Mouse (Mus musculus): ENCODE measurements around the gene Dpp8. TPM values are rescaled to one million over a fixed set of nuclear protein-coding genes. Genes with fewer than 3 reads are reported as not detected.

The Dpp8 gene
- polyA plus RNA-seq, 1 experiment from 2014 or later, result 32.5 TPM

- H3K9me3 ChIP-seq, result no peaks in the 10 kb centered on the region
- no peaks in the 10 kb centered on the region for H3K27me3 ChIP-seq (replicated peaks)
- no peak for ATAC-seq (ENCODE audit: insufficient read depth, low FRiP score, low read depth)
- 56% methylated on average over 7 of the region's 7 CpGs for WGBS
- H3K27ac ChIP-seq, result no peak overlapping the region
- H3K36me3 ChIP-seq, result no peaks in the 10 kb centered on the region
- no peak overlapping the region for H3K9ac ChIP-seq
- H3K4me2 ChIP-seq, result no peak overlapping the region
- no peak overlapping the region for H3K4me3 ChIP-seq (replicated peaks)
- no peaks in the 10 kb centered on the region; the same call in 1 of the 2 replicates for H3K4me1 ChIP-seq
Measured at GRCm38 (mm10) chr9:65015461-65016222, 16.6 kb upstream of the Dpp8 start.

- 83% methylated on average over 4 of the region's 4 CpGs for WGBS
- no peaks in the 10 kb centered on the region; the same call in 1 of the 2 replicates for H3K4me1 ChIP-seq
- H3K9me3 ChIP-seq, result no peaks in the 10 kb centered on the region
- no peaks in the 10 kb centered on the region for H3K36me3 ChIP-seq
- no peak overlapping the region for H3K9ac ChIP-seq
- no peak overlapping the region for H3K4me2 ChIP-seq
- no peak for ATAC-seq (ENCODE audit: insufficient read depth, low FRiP score, low read depth)
- no peak overlapping the region for H3K27ac ChIP-seq
- H3K4me3 ChIP-seq (replicated peaks), result no peak overlapping the region
- H3K27me3 ChIP-seq (replicated peaks), result no peaks in the 10 kb centered on the region
Measured at GRCm38 (mm10) chr9:65016241-65016977, 15.8 kb upstream of the Dpp8 start.

- no peak overlapping the region for H3K27ac ChIP-seq
- no peak overlapping the region for H3K9ac ChIP-seq
- ATAC-seq (ENCODE audit: insufficient read depth, low FRiP score, low read depth), result no peak
- H3K36me3 ChIP-seq, result no peaks in the 10 kb centered on the region
- 77% methylated on average over 16 of the region's 16 CpGs for WGBS
- no peaks in the 10 kb centered on the region for H3K9me3 ChIP-seq
- no peak overlapping the region for H3K4me3 ChIP-seq (replicated peaks)
- no peak overlapping the region for H3K4me2 ChIP-seq
- H3K4me1 ChIP-seq, result peaks cover 3% of the 10 kb centered on the region
- no peaks in the 10 kb centered on the region for H3K27me3 ChIP-seq (replicated peaks)
Measured at GRCm38 (mm10) chr9:65016978-65017827, 15.0 kb upstream of the Dpp8 start.

GRCm38 (mm10) chr9:65017896-65018295, 14.3 kb upstream of the Dpp8 start:
- 84% methylated on average over 4 of the region's 4 CpGs for WGBS
- no peak overlapping the region for H3K9ac ChIP-seq
- H3K4me1 ChIP-seq, result peaks cover 4% of the 10 kb centered on the region
- H3K4me2 ChIP-seq, result no peak overlapping the region
- H3K4me3 ChIP-seq (replicated peaks), result no peak overlapping the region
- no peak overlapping the region for H3K27ac ChIP-seq
- no peaks in the 10 kb centered on the region for H3K27me3 ChIP-seq (replicated peaks)
- no peak for ATAC-seq (ENCODE audit: insufficient read depth, low FRiP score, low read depth)
- H3K36me3 ChIP-seq, result no peaks in the 10 kb centered on the region
- no peaks in the 10 kb centered on the region for H3K9me3 ChIP-seq

GRCm38 (mm10) chr9:65018588-65019121, 13.6 kb upstream of the Dpp8 start:
- no peak overlapping the region for H3K9ac ChIP-seq
- no peak overlapping the region for H3K27ac ChIP-seq
- WGBS, result 68% methylated on average over 3 of the region's 3 CpGs
- no peaks in the 10 kb centered on the region for H3K27me3 ChIP-seq (replicated peaks)
- H3K9me3 ChIP-seq, result no peaks in the 10 kb centered on the region
- H3K4me2 ChIP-seq, result no peak overlapping the region
- no peaks in the 10 kb centered on the region for H3K36me3 ChIP-seq
- no peak for ATAC-seq (ENCODE audit: insufficient read depth, low FRiP score, low read depth)
- H3K4me1 ChIP-seq, result peaks cover 4% of the 10 kb centered on the region
- H3K4me3 ChIP-seq (replicated peaks), result no peak overlapping the region

GRCm38 (mm10) chr9:65019146-65019545, 13.1 kb upstream of the Dpp8 start:
- Histone ChIP-seq H3K36me3 (no peaks in the 10 kb centered on the region), H3K4me2 (no peak overlapping the region)
- 24% methylated on average over 3 of the region's 3 CpGs for WGBS

GRCm38 (mm10) chr9:65020128-65020527, 12.1 kb upstream of the Dpp8 start:
- Histone ChIP-seq H3K36me3 (no peaks in the 10 kb centered on the region), H3K27me3 (replicated peaks) (no peaks in the 10 kb centered on the region), H3K27ac (no peak overlapping the region), H3K4me2 (peak overlapping the region; percentile 85), H3K4me1 (peaks cover 4% of the 10 kb centered on the region), H3K4me3 (replicated peaks) (no peak overlapping the region), H3K9ac (no peak overlapping the region), H3K9me3 (no peaks in the 10 kb centered on the region)
- ATAC-seq (ENCODE audit: insufficient read depth, low FRiP score, low read depth), result no peak
- 57% methylated on average over 4 of the region's 4 CpGs for WGBS

More at GRCm38 (mm10) chr9:65019146-65019545, 13.1 kb upstream of the Dpp8 start:
- peaks cover 4% of the 10 kb centered on the region for H3K4me1 ChIP-seq
- no peak overlapping the region for H3K27ac ChIP-seq
- no peak for ATAC-seq (ENCODE audit: insufficient read depth, low FRiP score, low read depth)
- H3K4me3 ChIP-seq (replicated peaks), result no peak overlapping the region
- H3K9me3 ChIP-seq, result no peaks in the 10 kb centered on the region
- H3K9ac ChIP-seq, result no peak overlapping the region
- no peaks in the 10 kb centered on the region for H3K27me3 ChIP-seq (replicated peaks)

GRCm38 (mm10) chr9:65020991-65021886, 11.0 kb upstream of the Dpp8 start, which contains the start of gene Hacd3:
Gene Hacd3 (minus strand): TSS chr9:65021693.
- no peaks in the 10 kb centered on the region for H3K9me3 ChIP-seq

GRCm38 (mm10) chr9:65021887-65022579, 10.2 kb upstream of the Dpp8 start:
- no peaks in the 10 kb centered on the region for H3K36me3 ChIP-seq
- ATAC-seq (ENCODE audit: insufficient read depth, low FRiP score, low read depth), result peak; percentile 15; the same call in 1 of the 2 replicates

More at GRCm38 (mm10) chr9:65020991-65021886, 11.0 kb upstream of the Dpp8 start, which contains the start of gene Hacd3:
- Histone ChIP-seq H3K9ac (peak within 1 kb of the TSS; percentile 85), H3K4me1 (peaks cover 4% of the 10 kb centered on the region), H3K27ac (peak within 1 kb of the TSS; percentile 82), H3K4me3 (replicated peaks) (peak within 1 kb of the TSS; percentile 91), H3K36me3 (no peaks in the 10 kb centered on the region), H3K4me2 (peak within 1 kb of the TSS; percentile 85), H3K27me3 (replicated peaks) (no peaks in the 10 kb centered on the region)
- under 1% methylated on average over 81 of the region's 81 CpGs for WGBS
- ATAC-seq (ENCODE audit: insufficient read depth, low FRiP score, low read depth), result peak; percentile 92

GRCm38 (mm10) chr9:65022580-65023135, 9.6 kb upstream of the Dpp8 start:
- no peak overlapping the region for H3K9ac ChIP-seq
- no peaks in the 10 kb centered on the region for H3K9me3 ChIP-seq
- H3K36me3 ChIP-seq, result no peaks in the 10 kb centered on the region
- WGBS, result 56% methylated on average over 4 of the region's 4 CpGs
- H3K4me3 ChIP-seq (replicated peaks), result no peak overlapping the region
- no peaks in the 10 kb centered on the region for H3K27me3 ChIP-seq (replicated peaks)
- ATAC-seq (ENCODE audit: insufficient read depth, low FRiP score, low read depth), result no peak
- H3K4me2 ChIP-seq, result no peak overlapping the region
- peaks cover 4% of the 10 kb centered on the region for H3K4me1 ChIP-seq
- H3K27ac ChIP-seq, result no peak overlapping the region

More at GRCm38 (mm10) chr9:65021887-65022579, 10.2 kb upstream of the Dpp8 start:
- peak overlapping the region; percentile 82 for H3K27ac ChIP-seq
- 0 out of 2 replicates have a peak overlapping the region, but pooled peaks have one; percentile 14 for H3K9ac ChIP-seq
- H3K4me3 ChIP-seq (replicated peaks), result peak overlapping the region; percentile 91
- no peaks in the 10 kb centered on the region for H3K27me3 ChIP-seq (replicated peaks)
- H3K4me2 ChIP-seq, result peak overlapping the region; percentile 85
- peaks cover 4% of the 10 kb centered on the region for H3K4me1 ChIP-seq
- 20% methylated on average over 9 of the region's 9 CpGs for WGBS
- H3K9me3 ChIP-seq, result no peaks in the 10 kb centered on the region
